Mouse (Mus musculus): Measurements from ENCODE around the gene Otor.

The Otor gene

DNA sequence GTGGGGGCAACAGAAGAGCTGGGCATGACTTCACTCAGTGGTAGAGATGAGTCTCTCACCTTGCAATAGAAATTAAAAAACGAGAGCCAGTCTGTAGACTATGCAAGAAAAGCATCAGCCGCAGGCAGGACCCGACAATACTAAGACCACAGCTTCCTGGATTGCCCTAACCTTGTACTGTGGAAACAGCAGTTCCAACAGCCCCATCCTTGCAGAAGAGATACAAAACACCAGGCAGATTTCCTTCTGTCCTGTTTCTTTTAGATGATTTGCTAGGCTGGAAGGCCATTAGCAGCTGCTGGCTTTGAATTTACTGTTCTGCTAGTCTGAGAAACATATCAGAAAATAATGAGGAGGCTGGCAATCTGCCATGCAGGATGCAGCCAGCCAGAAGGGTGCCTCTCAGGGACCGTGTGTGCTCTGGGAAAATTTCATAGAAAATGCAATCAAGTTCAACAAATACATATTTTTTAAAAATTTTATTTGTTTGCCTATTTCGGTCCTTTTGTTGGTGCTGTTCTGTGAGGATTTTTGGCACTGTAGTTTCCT, 52.9 kb downstream of the Otor start:
- DNase-seq (ENCODE audit: low spot score in 2 of 2) = no peak

Data from spleen, postnatal 36 days (tissue).